Mouse (Mus musculus): ENCODE measurements at regions not wholly inside any gene's neighbourhood (a gene's known extent, or its start where the extent isn't known, plus 50 kb on each side); places are given as distances from the start of the nearest gene placed in this dataset.

DNA sequence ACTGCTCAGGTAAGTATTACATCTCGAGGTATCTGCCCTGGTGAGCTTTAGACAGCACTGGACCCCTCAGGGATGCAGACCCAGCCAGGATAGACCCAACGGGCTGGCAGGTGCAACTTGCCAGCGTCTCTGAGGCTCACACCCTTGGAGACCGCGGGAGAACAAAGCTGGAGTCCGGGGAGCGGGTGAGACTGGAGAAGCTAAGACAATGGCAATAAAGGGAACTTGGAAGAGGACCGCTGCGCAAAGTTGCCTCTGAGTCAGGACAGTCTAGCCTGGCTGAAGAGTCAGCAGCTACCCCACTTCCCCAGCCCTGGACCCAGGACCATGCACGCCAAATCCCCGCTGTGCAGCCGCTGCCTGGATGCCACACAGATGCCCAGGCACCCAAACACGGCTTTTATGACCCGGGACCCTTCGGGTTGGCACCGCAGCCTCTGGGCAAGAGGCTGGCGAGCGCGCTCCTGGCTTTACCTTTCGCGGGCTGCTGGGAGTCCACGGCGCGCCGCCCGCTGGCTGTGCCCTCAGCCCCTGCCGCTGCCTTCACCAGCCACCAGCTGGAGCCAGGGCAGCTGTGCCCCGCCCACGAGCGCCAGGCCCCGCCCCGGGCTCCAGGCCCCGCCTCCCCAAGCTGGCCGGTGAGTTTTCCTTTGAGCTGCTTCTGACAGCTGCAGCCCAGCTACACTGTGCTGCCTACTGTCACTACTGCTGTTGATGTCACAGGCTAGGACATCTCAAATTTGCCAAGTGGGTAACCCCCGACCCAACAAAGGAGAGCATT lies 353.6 kb upstream of the Rarb start:
- peak; percentile 39; the same call in 1 of the 2 replicates for TF ChIP-seq CTCF (IDR thresholded peaks at IDR 0.05; ENCODE audit: low read depth)
- no peak for TF ChIP-seq EP300 (optimal IDR thresholded peaks at IDR 0.05)

Data from stomach, postnatal 0 days (tissue).